Mouse (Mus musculus) neural tube, embryonic 11.5 days (tissue): ENCODE measurements around the gene Spry1. TPM values are rescaled to one million over a fixed set of nuclear protein-coding genes. Genes with fewer than 3 reads are reported as not detected.
"Not testable (repeated sequence)": the region's sequence is repeated elsewhere in the genome, so short reads cannot be mapped to it uniquely, and the experiment has no call there.

Source experiments
- ATAC-seq: fragments of 200-750 bp; cut with Nextera tagmentation; 2 replicates; pipeline ENCODE4 v1.8.0; 2017; ENCODE audit warnings: moderate number of reproducible peaks, mild to moderate bottlenecking, moderate TSS enrichment, moderate library complexity; ENCODE audit not compliant: insufficient read depth, low FRiP score, low TSS enrichment
- DNase-seq: peaks from one replicate; pipeline ENCODE4 v3.0.0-alpha.2; 2015; ENCODE audit warnings: low spot score
- H3K27ac ChIP-seq: fragments of 300-500 bp; sonication (generic); 2 replicates; pipeline ENCODE4 v1.5.1; 2014; ENCODE audit warnings: low read depth, mild to moderate bottlenecking, low read length
- H3K27me3 ChIP-seq: fragments of 300-500 bp; sonication (generic); 2 replicates; pipeline ENCODE4 v1.6.1; 2014; ENCODE audit warnings: mild to moderate bottlenecking, low read length, mixed read lengths; ENCODE audit not compliant: control insufficient read depth, insufficient read depth
- H3K36me3 ChIP-seq: fragments of 300-500 bp; sonication (generic); 2 replicates; pipeline ENCODE4 v1.6.1; 2014; ENCODE audit warnings: mild to moderate bottlenecking, low read length, moderate library complexity, mixed read lengths; ENCODE audit not compliant: control insufficient read depth, insufficient read depth
- H3K4me1 ChIP-seq: fragments of 300-500 bp; sonication (generic); 2 replicates; pipeline ENCODE4 v1.6.1; 2014; ENCODE audit warnings: low read length, mixed read lengths; ENCODE audit not compliant: control insufficient read depth, insufficient read depth
- H3K4me2 ChIP-seq: fragments of 300-500 bp; sonication (generic); 2 replicates; pipeline ENCODE4 v1.6.1; 2014; ENCODE audit warnings: low read depth, mild to moderate bottlenecking, moderate library complexity
- H3K4me3 ChIP-seq: fragments of 300-500 bp; sonication (generic); 2 replicates; pipeline ENCODE4 v1.5.1; 2014; ENCODE audit warnings: low read depth, low read length
- H3K9ac ChIP-seq: fragments of 300-500 bp; sonication (generic); 2 replicates; pipeline ENCODE4 v1.6.1; 2014; ENCODE audit warnings: mild to moderate bottlenecking, low read length
- H3K9me3 ChIP-seq: fragments of 300-500 bp; sonication (generic); 2 replicates; pipeline ENCODE4 v1.6.1; 2016; ENCODE audit warnings: low read length; ENCODE audit not compliant: control insufficient read depth
- WGBS: fragments of 180-500 bp; shearing (Covaris S2); extraction: QIAGEN DNeasy Blood & Tissue Kit; methylation state at CpG from one replicate; pipeline ENCODE4 v1.1.7; 2014; 5-methylcytosine and 5-hydroxymethylcytosine counted together
- polyA plus RNA-seq: library from polyadenylated mRNA; unstranded; fragments of >200 nt; fragmentation: Nextera tagmentation; extraction: Ambion mirVana; gene quantifications from 2 replicates; pipeline ENCODE4 v1.2.1, GENCODE M21; 2014

Spry1 gene
- polyA plus RNA-seq: 8.1 and 8.4 TPM in 2 replicates

- ATAC-seq: peak; percentile 80
- Histone ChIP-seq H3K9ac (peak within 1 kb of the TSS; percentile 72), H3K4me2 (peak within 1 kb of the TSS; percentile 89), H3K36me3 (peaks cover 4% of the 10 kb centered on the region), H3K27ac (peak within 1 kb of the TSS; percentile 53; the same call in 1 of the 2 replicates), H3K27me3 (0 out of 2 replicates have a peak, but pooled peaks cover 4% of the 10 kb centered on the region), H3K9me3 (no peaks in the 10 kb centered on the region), H3K4me3 (peak within 1 kb of the TSS; percentile 77), H3K4me1 (peaks cover 12% of the 10 kb centered on the region)
- peak; percentile 94 for DNase-seq
- WGBS: under 1% methylated on average over 38 of the region's 38 CpGs
Observed at GRCm38 (mm10) chr3:37639690-37640089, at the start of gene Spry1. Gene Spry1 (plus strand): TSS chr3:37639947.

GRCm38 (mm10) chr3:37595721-37596120 is 44.0 kb upstream of the Spry1 start:
- ATAC-seq (no peak), DNase-seq (no peak)
- Histone ChIP-seq H3K4me3 (no peak overlapping the region), H3K27me3 (no peaks in the 10 kb centered on the region), H3K9ac (no peak overlapping the region), H3K27ac (no peak overlapping the region), H3K4me1 (no peaks in the 10 kb centered on the region), H3K4me2 (no peak overlapping the region), H3K36me3 (no peaks in the 10 kb centered on the region), H3K9me3 (no peaks in the 10 kb centered on the region)
- 68% methylated on average over 10 of the region's 10 CpGs for WGBS

- Histone ChIP-seq H3K36me3 (no peaks in the 10 kb centered on the region), H3K27me3 (no peaks in the 10 kb centered on the region), H3K27ac (no peak overlapping the region), H3K4me3 (no peak overlapping the region), H3K9ac (no peak overlapping the region), H3K4me1 (no peaks in the 10 kb centered on the region), H3K9me3 (no peaks in the 10 kb centered on the region), H3K4me2 (no peak overlapping the region)
- 78% methylated on average over 6 of the region's 6 CpGs for WGBS
- DNase-seq: no peak
- ATAC-seq: no peak
Observed at GRCm38 (mm10) chr3:37596519-37596918, 43.2 kb upstream of the Spry1 start.

GRCm38 (mm10) chr3:37597200-37597599 is 42.5 kb upstream of the Spry1 start:
- Histone ChIP-seq H3K4me2 (no peak overlapping the region), H3K4me3 (no peak overlapping the region), H3K36me3 (no peaks in the 10 kb centered on the region), H3K9ac (no peak overlapping the region), H3K27me3 (no peaks in the 10 kb centered on the region), H3K27ac (no peak overlapping the region), H3K4me1 (no peaks in the 10 kb centered on the region), H3K9me3 (no peaks in the 10 kb centered on the region)
- DNase-seq: no peak
- WGBS: 83% methylated on average over 5 of the region's 5 CpGs
- ATAC-seq: no peak

- not testable (repeated sequence) for H3K9me3 ChIP-seq, DNase-seq, ATAC-seq, H3K4me3 ChIP-seq, H3K36me3 ChIP-seq, H3K4me1 ChIP-seq, H3K4me2 ChIP-seq, H3K27ac ChIP-seq, H3K27me3 ChIP-seq, H3K9ac ChIP-seq
- 95% methylated on average over 14 of the region's 14 CpGs for WGBS
Observed at GRCm38 (mm10) chr3:37599641-37600040, 40.1 kb upstream of the Spry1 start.

- no peaks in the 10 kb centered on the region for H3K4me1 ChIP-seq
- no peak overlapping the region for H3K27ac ChIP-seq
- DNase-seq (no peak), ATAC-seq (no peak)
- H3K9ac ChIP-seq: no peak overlapping the region
- no peak overlapping the region for H3K4me3 ChIP-seq
- 94% methylated on average over 9 of the region's 9 CpGs for WGBS
- no peaks in the 10 kb centered on the region for H3K36me3 ChIP-seq
- H3K27me3 ChIP-seq: no peaks in the 10 kb centered on the region
- H3K4me2 ChIP-seq: no peak overlapping the region
- no peaks in the 10 kb centered on the region for H3K9me3 ChIP-seq
Observed at GRCm38 (mm10) chr3:37602356-37602755, 37.4 kb upstream of the Spry1 start.

GRCm38 (mm10) chr3:37602890-37603289 is 36.9 kb upstream of the Spry1 start:
- Histone ChIP-seq H3K9ac (no peak overlapping the region), H3K9me3 (no peaks in the 10 kb centered on the region), H3K27ac (no peak overlapping the region), H3K27me3 (no peaks in the 10 kb centered on the region), H3K36me3 (no peaks in the 10 kb centered on the region), H3K4me3 (no peak overlapping the region), H3K4me1 (no peaks in the 10 kb centered on the region), H3K4me2 (no peak overlapping the region)
- DNase-seq (no peak), ATAC-seq (no peak)
- WGBS: 86% methylated on average over 7 of the region's 7 CpGs

- no peak overlapping the region for H3K4me3 ChIP-seq
- H3K27ac ChIP-seq: no peak overlapping the region
- DNase-seq (no peak), ATAC-seq (no peak)
- no peaks in the 10 kb centered on the region for H3K27me3 ChIP-seq
- H3K4me1 ChIP-seq: no peaks in the 10 kb centered on the region
- no peaks in the 10 kb centered on the region for H3K36me3 ChIP-seq
- WGBS: 77% methylated on average over 3 of the region's 3 CpGs
- H3K9ac ChIP-seq: no peak overlapping the region
- H3K9me3 ChIP-seq: no peaks in the 10 kb centered on the region
- no peak overlapping the region for H3K4me2 ChIP-seq
Observed at GRCm38 (mm10) chr3:37603541-37603940, 36.2 kb upstream of the Spry1 start.

- Histone ChIP-seq H3K9ac (no peak overlapping the region), H3K36me3 (no peaks in the 10 kb centered on the region), H3K4me2 (no peak overlapping the region), H3K4me3 (no peak overlapping the region), H3K9me3 (no peaks in the 10 kb centered on the region), H3K4me1 (no peaks in the 10 kb centered on the region), H3K27me3 (no peaks in the 10 kb centered on the region), H3K27ac (no peak overlapping the region)
- no peak for DNase-seq
- no peak for ATAC-seq
- 64% methylated on average over 13 of the region's 13 CpGs for WGBS
Observed at GRCm38 (mm10) chr3:37604976-37605875, 34.5 kb upstream of the Spry1 start.
